ENCODE assay signal across 14 mouse cellular contexts in the genomic region with DNA sequence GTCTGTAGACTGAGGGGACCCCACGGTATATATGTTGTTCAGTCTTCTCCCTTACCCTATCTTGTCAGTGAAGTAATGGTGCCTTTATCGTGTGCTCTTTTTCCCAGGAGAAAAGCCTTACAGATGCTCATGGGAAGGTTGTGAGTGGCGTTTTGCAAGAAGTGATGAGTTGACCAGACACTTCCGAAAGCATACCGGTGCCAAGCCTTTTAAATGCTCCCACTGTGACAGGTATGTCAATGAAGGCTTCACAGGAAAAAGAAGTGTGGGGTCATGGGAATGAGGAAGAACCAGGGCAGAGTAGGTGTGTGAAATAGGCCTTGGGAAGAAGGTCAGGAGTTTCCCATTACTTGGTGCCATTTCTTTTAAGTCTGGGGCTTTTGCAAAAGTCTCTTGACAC. TPM values are rescaled to one million over a fixed set of nuclear protein-coding genes. Genes with fewer than 3 reads are reported as not detected.
DNase-seq lines count a peak whose midpoint lies in the region; ATAC-seq and TF ChIP-seq lines count a peak whose summit lies in the region.
"Had no signal": no experiment of that assay in that cellular context is flagged by ENCODE, and none has a peak within 500 bp of the region (broad histone marks: within the 10 kb centered on the region; RNA-seq: fewer than 3 reads in every experiment).

No protein-coding gene starts in this region.

- WGBS in heart, embryonic 14.5 days, result 86% methylated on average over 5 of the region's 5 CpGs
- WGBS in midbrain, embryonic 11.5 days, result 91% methylated on average over 5 of the region's 5 CpGs
- WGBS in midbrain, embryonic 10.5 days, result 94% methylated on average over 5 of the region's 5 CpGs
- 92% methylated on average over 5 of the region's 5 CpGs for WGBS in macrophage (ENCODE audit: missing documents)
- 95% methylated on average over 5 of the region's 5 CpGs for WGBS in small intestine, adult 2 months

- H3K9me3 ChIP-seq in heart, embryonic 14.5 days (ENCODE audit: control insufficient read depth, low read length), result no peaks in the 10 kb centered on the region
- no peaks in the 10 kb centered on the region for H3K9me3 ChIP-seq in midbrain, embryonic 11.5 days (ENCODE audit: control insufficient read depth, low read length)
- no peaks in the 10 kb centered on the region for H3K9me3 ChIP-seq in midbrain, embryonic 10.5 days (replicated peaks)
- H3K9me3 ChIP-seq: heart, embryonic 15.5 days had no signal

- DNase-seq in heart, postnatal 10 days, result no peak
- DNase-seq in midbrain, embryonic 11.5 days (ENCODE audit: low spot score, missing footprints), result peak; percentile 79
- DNase-seq in midbrain, embryonic 10.5 days (ENCODE audit: low spot score), result no peak
- DNase-seq in cerebellum, postnatal 10 days, result no peak
- no peak for DNase-seq in natural killer cell, adult 2 months (ENCODE audit: low spot score in 2 of 2)
- DNase-seq: cerebellum, adult 9-11 months; kidney, adult 2 months; liver; lung, embryonic 14.5 days; right cerebral cortex, adult 18-20 months had no signal

- intact Hi-C loops in heart, postnatal 10 days (cut with DNase I), result no loop called here

- TF ChIP-seq POLR2A in small intestine, adult 2 months (IDR thresholded peaks at IDR 0.05; ENCODE audit: low read depth, low read length), result no peak

- H3K9ac ChIP-seq in heart, embryonic 14.5 days (ENCODE audit: low read length), result no peak overlapping the region
- H3K9ac ChIP-seq in midbrain, embryonic 11.5 days (ENCODE audit: low read length), result no peak overlapping the region
- H3K9ac ChIP-seq: heart, embryonic 15.5 days; lung, embryonic 14.5 days had no signal

- H3K27me3 ChIP-seq in heart, embryonic 14.5 days (ENCODE audit: control insufficient read depth, insufficient read depth, low read length), result no peaks in the 10 kb centered on the region
- H3K27me3 ChIP-seq in midbrain, embryonic 11.5 days (ENCODE audit: control insufficient read depth, insufficient read depth, low read length), result no peaks in the 10 kb centered on the region
- no peaks in the 10 kb centered on the region for H3K27me3 ChIP-seq in midbrain, embryonic 10.5 days (ENCODE audit: low read depth, poor library complexity, severe bottlenecking)
- H3K27me3 ChIP-seq in small intestine, adult 2 months (ENCODE audit: control insufficient read depth, insufficient read depth, low read length), result no peaks in the 10 kb centered on the region
- H3K27me3 ChIP-seq: heart, embryonic 15.5 days had no signal

- no peak for TF ChIP-seq CTCF in small intestine, adult 2 months (IDR thresholded peaks at IDR 0.05; ENCODE audit: extremely low read depth, insufficient read length, insufficient replicate concordance, low read depth, low read length)

- no peak overlapping the region for H3K4me3 ChIP-seq in heart, embryonic 14.5 days (ENCODE audit: control insufficient read depth in 1 of 2, insufficient read depth in 1 of 2, low read depth in 1 of 2, low read length in 2 of 2)
- H3K4me3 ChIP-seq in midbrain, embryonic 11.5 days (ENCODE audit: low read depth, low read length), result no peak overlapping the region
- no peak overlapping the region for H3K4me3 ChIP-seq in midbrain, embryonic 10.5 days
- H3K4me3 ChIP-seq in macrophage (ENCODE audit: inconsistent target), result peak overlapping the region; percentile 83; the same call in 1 of the 2 replicates
- no peak overlapping the region for H3K4me3 ChIP-seq in small intestine, adult 2 months (ENCODE audit: low read depth, low read length)
- H3K4me3 ChIP-seq: heart, embryonic 15.5 days had no signal

- no peak for ATAC-seq in heart, embryonic 14.5 days (ENCODE audit: insufficient number of reproducible peaks, insufficient read depth, low FRiP score, low read depth)
- no peak for ATAC-seq in midbrain, embryonic 11.5 days (ENCODE audit: low FRiP score)

- H3K4me1 ChIP-seq in heart, embryonic 14.5 days (ENCODE audit: control insufficient read depth in 2 of 2, insufficient read depth in 2 of 2, low read length in 2 of 2), result peaks cover 17 to 47% of the 10 kb centered on the region in 2 experiments
- H3K4me1 ChIP-seq in midbrain, embryonic 11.5 days (ENCODE audit: control insufficient read depth, insufficient read depth, low read length), result peaks cover 16% of the 10 kb centered on the region
- H3K4me1 ChIP-seq in midbrain, embryonic 10.5 days, result peaks cover 38% of the 10 kb centered on the region
- peaks cover 13% of the 10 kb centered on the region for H3K4me1 ChIP-seq in small intestine, adult 2 months (ENCODE audit: control insufficient read depth, insufficient read depth, insufficient read length, low read length)

- no peak overlapping the region for H3K27ac ChIP-seq in heart, embryonic 14.5 days (replicated peaks in 1 of 2; ENCODE audit: control insufficient read depth in 1 of 2, insufficient read depth in 1 of 2, low read depth in 2 of 2, low read length in 2 of 2)
- H3K27ac ChIP-seq in midbrain, embryonic 11.5 days (ENCODE audit: low read depth, low read length), result no peak overlapping the region
- no peak overlapping the region for H3K27ac ChIP-seq in midbrain, embryonic 10.5 days (replicated peaks)
- H3K27ac ChIP-seq in macrophage, result peak overlapping the region; percentile 99
- H3K27ac ChIP-seq in small intestine, adult 2 months (ENCODE audit: insufficient read depth, low read depth, low read length), result 0 out of 2 replicates have a peak overlapping the region, but pooled peaks have one; percentile 95

- peaks cover 84% of the 10 kb centered on the region for H3K79me2 ChIP-seq in macrophage (ENCODE audit: inconsistent target)

- peak overlapping the region; percentile 82; the same call in 1 of the 2 replicates for H3K4me2 ChIP-seq in heart, embryonic 14.5 days (ENCODE audit: low read length)
- H3K4me2 ChIP-seq in midbrain, embryonic 11.5 days, result no peak overlapping the region
- H3K4me2 ChIP-seq: lung, embryonic 14.5 days had no signal

- H3K36me3 ChIP-seq in heart, embryonic 14.5 days (ENCODE audit: control insufficient read depth, insufficient read depth, low read length), result peaks cover 51% of the 10 kb centered on the region
- peaks cover 16% of the 10 kb centered on the region for H3K36me3 ChIP-seq in midbrain, embryonic 11.5 days (ENCODE audit: control insufficient read depth, insufficient read depth, low read length)
- peaks cover 44% of the 10 kb centered on the region for H3K36me3 ChIP-seq in midbrain, embryonic 10.5 days
- peaks cover 24% of the 10 kb centered on the region; the same call in 1 of the 2 replicates for H3K36me3 ChIP-seq in macrophage (ENCODE audit: inconsistent target)
- H3K36me3 ChIP-seq in small intestine, adult 2 months (ENCODE audit: control insufficient read depth, insufficient read depth, low read length), result peaks cover 50% of the 10 kb centered on the region

RNA-seq across cellular contexts. Expression of a gene that starts 5.2 kb away (rescaled TPM):
- 65.4 and 70.9 TPM in 2 replicates for polyA plus RNA-seq in heart, embryonic 14.5 days (2014; fragmentation: Nextera tagmentation; extraction: Ambion mirVana)
- total RNA-seq in heart, postnatal 10 days (2021), result 10 to 100 TPM; 58.7 to 81.6 TPM
- 54.6 and 59.5 TPM in 2 replicates for polyA plus RNA-seq in midbrain, embryonic 11.5 days (2014; fragmentation: Nextera tagmentation; extraction: Ambion mirVana)
- 53.5 and 63.0 TPM in 2 replicates for polyA plus RNA-seq in midbrain, embryonic 10.5 days (2016; fragmentation: Nextera tagmentation; extraction: Ambion mirVana)
- 1,000 to 10,000 TPM in 5 of 26 experiments, 100 to 1,000 TPM in 21; 214 to 1,575 (median 623) TPM for total RNA-seq in macrophage (2018; cell fraction: chromatin; rRNA removed)
- 1,000 to 10,000 TPM in 3 of 26 experiments, 100 to 1,000 TPM in 23; 179 to 1,130 (median 488) TPM for total RNA-seq in macrophage (2018; cell fraction: cytosol; rRNA removed)
- 1,000 to 10,000 TPM in 11 of 26 experiments, 100 to 1,000 TPM in 15; 236 to 1,693 (median 931) TPM for total RNA-seq in macrophage (2018; cell fraction: nucleus; rRNA removed)
- polyA plus RNA-seq in macrophage (2018), result 120 to 182 TPM (median 126 TPM) in 3 replicates
- 13.2 and 44.5 TPM in 2 replicates for polyA plus RNA-seq in small intestine, adult 2 months (2012; rRNA removed)

Comparison
In these comparisons a context has a peak if more than half of its experiments do, and no peak if none do; other contexts are left out.
1. H3K27ac ChIP-seq: peak in macrophage (single experiment) and small intestine, adult 2 months (single experiment); none in heart, embryonic 14.5 days (0 of 2), midbrain, embryonic 11.5 days (single experiment) and midbrain, embryonic 10.5 days (single experiment).